ENCODE assay signal across 11 mouse cellular contexts in genomic region chr8:128464056-128464623, GRCm38 (mm10).
"Had no signal": no experiment of that assay in that cellular context is flagged by ENCODE, and none has a peak within 500 bp of the region (broad histone marks: within the 10 kb centered on the region; RNA-seq: fewer than 3 reads in every experiment).

No protein-coding gene starts in this region.

- ATAC-seq: midbrain, embryonic 16.5 days had no signal

- H3K4me3 ChIP-seq: limb, embryonic 15.5 days; midbrain, embryonic 12.5 days had no signal

- DNase-seq: kidney, adult 18-20 months; kidney, postnatal 4 days; lung, adult 18-20 months; right cerebral cortex, adult 18-20 months; right cerebral cortex, postnatal 25 days; thymus, adult 18-20 months; thymus, postnatal 25 days had no signal

- H3K9me3 ChIP-seq: limb, embryonic 15.5 days; midbrain, embryonic 12.5 days had no signal

- H3K27ac ChIP-seq: limb, embryonic 15.5 days; liver, embryonic 14.5 days; midbrain, embryonic 12.5 days had no signal

- H3K4me1 ChIP-seq: limb, embryonic 15.5 days; midbrain, embryonic 12.5 days had no signal

- H3K27me3 ChIP-seq: limb, embryonic 15.5 days; midbrain, embryonic 12.5 days had no signal

- H3K4me2 ChIP-seq: limb, embryonic 15.5 days; midbrain, embryonic 12.5 days had no signal

- H3K9ac ChIP-seq: limb, embryonic 15.5 days; liver, embryonic 14.5 days; midbrain, embryonic 12.5 days had no signal
